Mouse (Mus musculus) heart, adult 11 months (tissue): ENCODE data around the gene Sez6.
A peak's percentile ranks its signal among the peaks of the same experiment; 100 is the strongest.

Source experiments
- DNase-seq: peaks from one replicate; pipeline ENCODE4 v3.0.0; 2022

The Sez6 gene

GRCm38 (mm10) chr11:77930751-77931540 is at the start of gene Sez6:
Gene Sez6 (plus strand): TSS chr11:77930800.
- peak; percentile 92 for DNase-seq

- peak; percentile 77 for DNase-seq
Observed at GRCm38 (mm10) chr11:77884524-77885245, 45.9 kb upstream of the Sez6 start.

GRCm38 (mm10) chr11:77885246-77885575 is 45.4 kb upstream of the Sez6 start:
- DNase-seq: no peak

GRCm38 (mm10) chr11:77887373-77887960 is 43.1 kb upstream of the Sez6 start:
- no peak for DNase-seq

- DNase-seq: no peak
Observed at GRCm38 (mm10) chr11:77888846-77889245, 41.8 kb upstream of the Sez6 start.

GRCm38 (mm10) chr11:77889484-77889883 is 41.1 kb upstream of the Sez6 start:
- DNase-seq: no peak

- DNase-seq: no peak
Observed at GRCm38 (mm10) chr11:77890648-77891258, 39.8 kb upstream of the Sez6 start.

- DNase-seq: no peak
Observed at GRCm38 (mm10) chr11:77892883-77893282, 37.7 kb upstream of the Sez6 start.

- no peak for DNase-seq
Observed at GRCm38 (mm10) chr11:77893283-77893682, 37.3 kb upstream of the Sez6 start.

GRCm38 (mm10) chr11:77893787-77894718 is 36.5 kb upstream of the Sez6 start, which contains the start of gene Pipox:
Gene Pipox (minus strand): TSS chr11:77894096.
- DNase-seq: peak; percentile 98

- DNase-seq: no peak
Observed at GRCm38 (mm10) chr11:77894967-77895366, 35.6 kb upstream of the Sez6 start.

- no peak for DNase-seq
Observed at GRCm38 (mm10) chr11:77896011-77896410, 34.6 kb upstream of the Sez6 start.

- DNase-seq: no peak
Observed at GRCm38 (mm10) chr11:77896480-77896819, 34.1 kb upstream of the Sez6 start.

- no peak for DNase-seq
Observed at GRCm38 (mm10) chr11:77896820-77897805, 33.5 kb upstream of the Sez6 start.

- DNase-seq: no peak
Observed at GRCm38 (mm10) chr11:77900187-77900586, 30.4 kb upstream of the Sez6 start.

- DNase-seq: no peak
Observed at GRCm38 (mm10) chr11:77900696-77901095, 29.9 kb upstream of the Sez6 start.

- no peak for DNase-seq
Observed at GRCm38 (mm10) chr11:77901366-77901765, 29.2 kb upstream of the Sez6 start.

- DNase-seq: no peak
Observed at GRCm38 (mm10) chr11:77901775-77902355, 28.7 kb upstream of the Sez6 start.

- no peak for DNase-seq
Observed at GRCm38 (mm10) chr11:77903761-77904160, 26.8 kb upstream of the Sez6 start.

- DNase-seq: no peak
Observed at GRCm38 (mm10) chr11:77904707-77905106, 25.9 kb upstream of the Sez6 start.
